Mouse (Mus musculus) small intestine, adult 2 months (tissue): ENCODE measurements around the gene Mcoln1.

Experiments used
- CTCF ChIP-seq: fragments of 200-500 bp; IDR thresholded peaks from 2 replicates; pipeline ENCODE4 v1.5.1; 2012; ENCODE audit warnings: low read depth, mild to moderate bottlenecking, control low read depth, inconsistent platforms, low read length, moderate library complexity, mixed read lengths; ENCODE audit not compliant: insufficient replicate concordance, insufficient read length; ENCODE audit errors: extremely low read depth
- POLR2A ChIP-seq: fragments of 200-500 bp; IDR thresholded peaks from 2 replicates; pipeline ENCODE4 v1.6.1; 2012; ENCODE audit warnings: low read depth, mild to moderate bottlenecking, control low read depth, inconsistent platforms, low read length, moderate library complexity

DNA sequence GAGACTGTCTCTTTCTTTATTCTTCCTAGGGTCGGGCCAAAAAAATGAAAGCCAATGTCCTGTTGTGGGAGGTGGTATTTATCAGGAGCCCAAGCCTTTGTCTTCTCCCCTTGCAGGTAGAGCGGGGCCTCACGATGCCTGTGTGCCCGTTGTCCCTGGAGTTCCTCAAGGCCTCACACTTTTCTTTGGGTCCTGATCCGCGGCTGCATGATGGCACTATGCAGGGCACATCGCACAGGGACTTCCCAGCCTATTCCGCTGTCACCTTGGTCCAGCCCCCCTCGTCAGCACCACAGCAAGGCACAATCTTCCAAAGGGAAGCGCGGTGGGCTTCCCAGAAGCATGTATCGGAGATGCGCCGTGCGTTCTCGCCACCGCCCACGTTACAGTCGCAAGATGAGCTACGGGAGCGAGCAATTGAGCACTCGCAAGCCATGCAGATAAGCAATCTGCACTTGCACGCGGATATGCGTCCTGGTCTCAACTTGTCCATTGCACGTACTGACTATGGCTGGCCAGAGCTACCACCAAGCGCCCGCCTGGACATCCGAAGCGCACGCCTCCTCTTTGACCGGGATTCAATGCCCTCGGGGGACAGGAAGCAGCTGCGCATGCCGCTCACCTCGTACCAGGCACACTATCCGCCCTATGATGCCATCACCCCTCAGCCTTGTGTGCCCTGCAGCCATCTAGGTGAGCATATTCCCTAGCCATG lies 24.4 kb upstream of the Mcoln1 start:
- TF ChIP-seq POLR2A (no peak), CTCF (no peak)
